Mouse (Mus musculus): Measurements from ENCODE around the gene Olfr304. TPM values are rescaled to one million over a fixed set of nuclear protein-coding genes. Genes with fewer than 3 reads are reported as not detected.
"Not testable (repeated sequence)": the region's sequence is repeated elsewhere in the genome, so short reads cannot be mapped to it uniquely, and the experiment has no call there.

The Olfr304 gene
- not detected for total RNA-seq (2022)

DNA sequence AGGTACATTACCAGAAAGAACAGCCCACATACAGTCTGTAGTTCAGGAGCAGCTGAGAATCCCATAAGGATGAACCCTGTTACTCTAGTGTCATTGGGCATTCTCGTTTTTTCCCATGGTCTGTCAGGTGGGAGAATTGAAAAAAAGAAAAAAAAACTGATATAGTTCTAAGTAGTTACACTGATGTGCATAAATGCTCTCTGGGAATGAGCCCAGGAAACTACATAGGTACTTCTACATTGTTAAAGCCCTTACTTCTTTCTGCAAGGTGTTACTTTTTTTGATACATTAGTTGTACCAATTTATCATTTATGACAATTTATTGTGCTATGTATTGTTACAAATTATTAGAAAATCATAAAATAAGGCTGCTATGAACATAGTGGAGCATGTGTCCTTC is at the start of gene Olfr304:
Gene Olfr304 (minus strand): TSS at position 101 of the 400 bp plus-strand sequence.
- no peak for DNase-seq (ENCODE audit: low spot score)

DNA sequence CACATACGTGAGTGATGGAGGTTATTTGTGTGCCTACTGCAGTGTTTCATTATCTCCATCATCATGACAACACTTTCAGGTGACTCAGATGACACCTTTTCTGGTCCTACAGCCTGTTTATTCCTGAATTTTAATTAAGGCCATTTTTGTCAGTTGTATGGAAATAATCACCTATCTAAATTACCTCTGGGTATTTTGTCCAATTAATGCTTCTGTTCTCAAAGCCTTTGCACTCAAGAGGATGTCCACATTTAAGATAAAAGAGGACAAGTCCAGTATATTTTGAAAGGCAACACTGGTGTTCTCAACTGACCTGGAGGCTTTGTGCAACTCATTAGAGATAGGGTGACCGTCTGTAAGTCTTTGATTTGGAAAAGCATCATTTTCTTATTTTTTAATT is 17.1 kb upstream of the Olfr304 start, which contains the start of gene Olfr301:
Gene Olfr301 (plus strand): TSS at position 301 of the 400 bp plus-strand sequence.
- no peak for DNase-seq (ENCODE audit: low spot score)

DNA sequence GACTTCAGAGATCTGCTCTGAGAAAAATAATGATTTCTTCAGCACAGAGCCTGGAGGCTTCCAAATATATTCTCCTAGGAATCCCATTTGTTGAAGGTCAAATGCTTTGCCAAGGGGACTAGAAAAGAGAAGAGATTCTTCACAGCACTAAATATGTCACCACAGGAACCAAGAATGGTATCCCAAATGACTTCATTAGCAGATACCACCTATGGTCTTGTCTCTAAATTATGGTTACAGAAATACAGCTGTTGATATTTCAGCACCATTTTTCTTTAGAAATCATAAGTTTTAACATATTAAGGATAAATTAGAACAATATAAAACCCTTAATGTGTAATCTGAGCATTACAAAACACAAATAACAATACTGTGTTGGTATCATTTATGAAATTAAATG is 11.2 kb upstream of the Olfr304 start, which contains the start of gene Olfr303:
Gene Olfr303 (minus strand): TSS at position 101 of the 400 bp plus-strand sequence.
- no peak for DNase-seq (ENCODE audit: low spot score)

DNA sequence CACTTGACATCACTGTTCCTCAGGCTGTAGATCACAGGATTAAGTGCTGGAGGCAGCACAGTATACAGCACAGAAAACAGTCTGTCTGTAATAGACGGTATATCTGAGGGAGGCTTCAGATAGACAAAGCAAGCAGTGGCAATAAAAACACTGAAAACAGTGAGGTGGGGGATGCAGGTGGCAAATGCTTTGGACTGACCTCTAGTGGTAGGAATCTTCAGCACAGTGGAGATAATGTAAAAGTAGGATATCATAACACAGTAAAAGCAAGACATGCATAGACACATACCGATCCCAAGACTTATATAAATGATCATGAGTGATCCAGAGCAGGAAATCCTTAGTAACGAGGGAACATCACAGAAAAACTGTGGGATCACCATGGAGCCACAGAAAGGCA is 689 bp downstream of the Olfr304 start:
- no peak for DNase-seq (ENCODE audit: low spot score)

DNA sequence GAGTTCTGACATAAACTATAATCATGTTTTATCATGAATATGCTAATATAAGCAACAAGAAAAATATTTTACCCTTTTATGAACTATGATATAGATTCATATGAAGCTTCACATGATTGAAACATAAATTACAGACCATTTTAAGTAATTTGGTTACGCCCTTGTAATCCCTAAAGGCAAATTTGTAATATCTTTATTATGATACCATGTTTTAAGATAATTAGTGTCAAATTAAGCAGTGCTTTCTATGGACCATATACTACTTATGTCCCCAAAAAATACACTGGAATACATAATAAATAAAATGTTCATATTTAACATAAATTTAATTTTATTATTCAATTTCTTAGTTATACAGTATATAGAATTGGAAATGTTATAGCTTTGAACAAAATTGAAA is 19.6 kb downstream of the Olfr304 start, which contains the start of gene Olfr305:
Gene Olfr305 (minus strand): TSS at position 101 of the 400 bp plus-strand sequence.
- no peak for DNase-seq (ENCODE audit: low spot score)

DNA sequence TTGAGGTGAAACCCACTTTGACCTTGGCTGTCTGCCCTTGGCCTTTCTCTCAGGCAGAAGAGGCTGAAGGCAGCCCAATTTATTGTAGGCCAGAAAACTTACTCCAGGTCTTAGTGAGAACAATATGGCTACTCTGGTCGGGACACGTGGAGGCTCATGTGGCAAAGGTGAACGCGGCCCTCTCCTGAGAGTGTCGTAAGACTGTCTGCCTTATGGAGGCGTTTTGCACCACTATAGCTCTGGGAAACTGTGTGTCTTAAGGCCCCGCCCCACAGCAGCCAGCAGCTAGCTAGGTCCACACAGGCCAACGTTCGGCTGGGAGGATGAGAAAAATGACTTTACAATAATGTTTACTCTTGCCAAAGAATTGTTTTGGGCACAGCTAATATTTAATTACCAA is 40.2 kb downstream of the Olfr304 start:
- not testable (repeated sequence) for DNase-seq (ENCODE audit: low spot score)

DNA sequence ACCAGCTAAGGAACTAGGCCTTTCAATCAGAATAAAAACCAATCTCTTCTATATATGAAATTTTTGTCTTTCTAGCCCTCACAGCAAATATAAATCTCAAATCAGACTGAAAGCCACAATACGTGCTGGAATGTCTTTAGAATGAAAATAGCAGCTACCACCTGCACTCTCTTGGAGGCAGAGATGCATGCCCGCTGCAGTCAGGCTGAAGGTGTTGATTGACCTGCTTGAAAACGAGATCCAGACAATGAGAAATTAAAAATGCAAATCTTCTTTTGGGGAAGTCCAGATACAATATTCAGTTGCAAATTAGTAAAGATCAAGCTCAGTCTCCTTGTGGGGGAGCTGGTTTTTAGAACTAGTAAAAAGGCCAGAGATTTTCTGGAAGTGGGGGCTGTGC is 42.2 kb downstream of the Olfr304 start:
- DNase-seq (ENCODE audit: low spot score), result no peak

DNA sequence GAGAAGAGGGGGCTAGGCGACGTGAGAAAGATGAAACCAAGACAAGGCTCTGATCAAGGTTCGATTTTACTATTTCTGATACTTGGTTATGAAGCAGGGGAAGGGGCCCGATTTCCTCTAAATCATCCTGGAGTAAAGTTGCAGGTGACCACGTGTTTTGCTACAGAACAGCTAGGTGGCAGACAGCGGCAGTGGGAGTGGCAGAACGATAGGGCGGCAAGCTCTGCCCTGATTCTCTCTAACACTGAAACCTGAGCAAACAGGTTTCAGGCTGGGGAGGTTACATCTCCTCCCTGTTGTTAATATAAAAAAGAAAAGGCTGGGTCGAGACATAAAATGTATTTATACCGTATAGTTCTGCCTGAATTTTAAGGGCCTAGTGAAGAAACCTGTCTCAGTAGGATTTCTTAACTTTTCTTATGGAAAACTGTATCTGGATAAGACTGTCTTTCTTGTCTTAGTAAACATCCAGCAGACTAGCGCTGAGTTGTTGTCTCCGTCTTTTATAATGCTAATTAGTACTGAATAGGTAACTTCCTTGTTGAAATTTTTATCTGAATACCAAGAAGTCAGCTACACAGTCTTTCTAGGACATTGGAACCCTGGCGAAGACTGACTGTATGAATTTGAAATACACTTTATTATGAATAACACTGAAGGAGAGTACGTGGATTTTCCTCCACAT is 43.4 kb downstream of the Olfr304 start:
- no peak for DNase-seq (ENCODE audit: low spot score)

DNA sequence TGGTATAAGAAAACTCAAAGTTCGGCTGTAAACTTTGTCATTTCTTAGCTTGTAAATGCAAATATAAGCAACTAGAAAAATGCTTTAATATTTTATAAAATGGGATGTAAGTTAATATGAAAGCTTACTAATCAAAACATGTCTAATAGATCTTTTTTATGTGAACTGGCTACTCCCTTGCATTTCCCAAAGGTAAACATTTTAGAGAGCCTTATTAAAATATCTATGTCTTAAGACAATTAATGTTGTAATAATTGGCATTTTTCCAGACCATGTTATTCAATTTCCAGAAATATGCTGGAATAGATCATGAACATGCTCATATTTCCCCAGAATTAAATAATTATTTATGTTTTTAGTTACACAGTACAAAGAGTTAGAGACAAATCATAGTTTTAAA is 49.0 kb downstream of the Olfr304 start, which contains the start of gene Olfr307:
Gene Olfr307 (minus strand): TSS at position 101 of the 400 bp plus-strand sequence.
- DNase-seq (ENCODE audit: low spot score), result no peak

Other genes starting within 250 kb of the Olfr304 start
- gene Vmn2r75, start 214.9 kb downstream of the Olfr304 start, total RNA-seq (2022), result not detected
- gene Vmn2r76, start 140.3 kb downstream of the Olfr304 start, total RNA-seq (2022), result not detected
- not detected for gene Olfr310, start 109.5 kb downstream of the Olfr304 start, total RNA-seq (2022)
- gene Olfr309, start 73.0 kb downstream of the Olfr304 start, total RNA-seq (2022), result not detected
- gene Olfr308, start 61.0 kb downstream of the Olfr304 start, total RNA-seq (2022), result not detected
- not detected for gene Olfr307, start 49.1 kb downstream of the Olfr304 start, total RNA-seq (2022)
- gene Olfr305, start 19.7 kb downstream of the Olfr304 start, total RNA-seq (2022), result not detected
- not detected for gene Olfr303, start 11.1 kb upstream of the Olfr304 start, total RNA-seq (2022)
- gene Olfr301, start 17.2 kb upstream of the Olfr304 start, total RNA-seq (2022), result not detected
- not detected for gene Olfr299, start 73.3 kb upstream of the Olfr304 start, total RNA-seq (2022)
- not detected for gene Olfr298, start 105.8 kb upstream of the Olfr304 start, total RNA-seq (2022)
- not detected for gene Olfr297, start 133.3 kb upstream of the Olfr304 start, total RNA-seq (2022)
- gene Olfr295, start 197.2 kb upstream of the Olfr304 start, total RNA-seq (2022), result not detected
- gene Olfr294, start 230.0 kb upstream of the Olfr304 start, total RNA-seq (2022), result not detected

Measured in heart, adult 8-10 months (tissue).